Mouse (Mus musculus) erythroblast, embryonic 14.5 days (primary cell): ENCODE measurements at regions not wholly inside any gene's neighbourhood (a gene's known extent, or its start where the extent isn't known, plus 50 kb on each side); places are given as distances from the start of the nearest gene placed in this dataset.

ENCODE experiments used
- GATA1 ChIP-seq: IDR thresholded peaks from 2 replicates; pipeline ENCODE4 v1.6.1; 2012; ENCODE audit warnings: low read length, inconsistent platforms, mixed read lengths
- TAL1 ChIP-seq: IDR thresholded peaks from 3 replicates; pipeline ENCODE4 v1.6.1; 2012; ENCODE audit warnings: low read length, inconsistent platforms, mixed read lengths

- TF ChIP-seq GATA1 (no peak), TAL1 (no peak)
Observed at GRCm38 (mm10) chr16:21004871-21005270, 148.9 kb downstream of the Teddm3 start.
